Mouse (Mus musculus): ENCODE results near the gene Gm20518.

Gm20518 gene

DNA sequence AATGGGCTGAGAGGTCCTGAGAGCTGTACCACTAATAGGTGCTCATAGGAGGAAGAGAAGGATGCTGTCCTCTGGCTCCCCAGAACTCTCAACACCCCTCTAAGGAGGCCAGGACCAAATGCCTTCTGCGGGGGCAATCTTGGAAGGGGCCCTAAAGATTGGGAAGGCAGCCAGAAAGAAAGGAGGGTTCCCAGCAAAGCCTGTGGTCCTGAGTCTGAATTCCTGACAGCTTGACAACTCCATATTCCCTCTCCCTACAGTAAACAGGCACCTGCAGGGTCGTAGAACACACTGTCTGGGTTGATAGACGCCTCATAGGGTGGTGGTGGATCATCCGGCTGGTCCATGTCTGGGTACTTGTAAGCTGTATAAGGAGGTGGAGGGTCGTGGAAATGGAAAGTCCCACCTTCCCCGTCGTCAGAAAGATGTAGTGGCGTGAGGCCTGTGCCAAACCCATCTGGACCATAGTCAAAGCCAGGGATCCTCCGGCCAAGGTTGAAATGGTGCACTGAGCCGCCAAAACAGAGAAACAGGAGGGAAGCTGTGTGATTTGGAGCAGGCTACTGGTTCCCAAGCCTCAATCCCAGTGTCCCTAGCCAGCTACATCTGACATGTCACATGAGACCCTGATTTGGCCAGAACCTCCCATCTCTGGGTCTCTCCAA, 47.6 kb downstream of the Gm20518 start:
- in situ Hi-C loops (cut with MboI, MseI): no loop called here

DNA sequence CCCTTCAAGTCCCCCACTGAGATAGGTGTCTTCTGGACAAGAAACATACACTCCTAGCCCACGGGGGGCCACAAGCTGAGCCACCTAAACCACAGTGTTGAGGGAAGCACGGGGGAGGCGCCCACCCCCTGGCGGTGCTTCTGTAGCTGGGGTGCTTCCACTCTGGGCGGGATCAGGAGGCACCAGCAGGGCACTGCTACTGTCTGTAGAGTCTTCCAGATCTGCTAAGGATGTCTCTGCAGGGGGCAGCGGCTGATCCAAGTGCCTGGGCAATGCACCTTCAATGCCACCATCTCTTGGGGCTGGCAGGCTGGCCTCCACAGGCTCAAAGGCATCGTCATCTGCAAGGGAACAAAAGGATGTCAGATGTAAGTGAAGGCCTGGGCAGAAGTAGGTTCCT, 49.0 kb downstream of the Gm20518 start:
- in situ Hi-C loops (cut with MboI, MseI): no loop called here

DNA sequence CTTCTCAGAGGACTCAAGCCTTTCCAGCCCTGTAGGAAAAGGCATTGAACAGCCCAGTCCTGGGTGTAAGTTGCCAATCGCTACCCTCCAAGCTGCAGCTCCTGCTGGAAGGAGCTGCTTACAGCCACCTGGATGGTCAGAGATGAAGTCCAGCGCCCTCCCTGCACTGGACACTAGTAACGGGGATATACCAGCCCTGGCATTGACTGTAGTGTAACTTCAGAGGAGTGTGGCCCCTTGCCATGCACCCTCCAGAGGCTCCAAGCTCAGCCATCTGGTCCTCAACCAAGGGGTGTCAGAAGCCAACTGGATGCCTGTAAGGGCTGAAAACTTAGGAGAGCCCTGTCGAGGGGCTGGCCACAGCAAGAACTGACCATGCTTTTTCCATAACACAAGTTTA, 51.5 kb downstream of the Gm20518 start:
- in situ Hi-C loops (cut with MboI, MseI): no loop called here

GRCm38 (mm10) chr16:17838051-17838450, 53.4 kb downstream of the Gm20518 start, which contains the start of gene Car15:
TSS of gene Car15 (minus strand) at chr16:17838364.
- in situ Hi-C loops (cut with MboI, MseI): no loop called here

DNA sequence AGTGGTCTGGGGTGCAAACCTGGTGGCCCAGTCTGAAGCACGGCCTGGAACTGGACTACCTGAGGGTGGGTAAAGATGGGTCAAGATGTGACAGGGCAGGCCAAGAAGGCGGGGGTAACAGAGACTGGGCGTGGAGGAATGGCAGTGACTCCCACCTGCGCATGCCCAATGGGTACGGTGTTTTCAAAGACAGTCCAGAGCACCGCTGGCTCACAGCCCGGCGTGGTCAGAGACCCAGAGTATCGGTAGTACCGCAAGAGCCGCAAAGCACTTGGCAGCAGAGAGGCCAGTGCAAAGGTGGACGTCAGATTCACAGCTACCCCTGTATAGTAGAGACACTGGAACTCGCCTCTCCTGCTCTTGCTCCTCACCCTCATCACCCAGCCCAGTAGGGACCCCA, 56.0 kb downstream of the Gm20518 start:
- in situ Hi-C loops (cut with MboI, MseI): no loop called here

GRCm38 (mm10) chr16:17834543-17834942, 56.9 kb downstream of the Gm20518 start:
- in situ Hi-C loops (cut with MboI, MseI): no loop called here

DNA sequence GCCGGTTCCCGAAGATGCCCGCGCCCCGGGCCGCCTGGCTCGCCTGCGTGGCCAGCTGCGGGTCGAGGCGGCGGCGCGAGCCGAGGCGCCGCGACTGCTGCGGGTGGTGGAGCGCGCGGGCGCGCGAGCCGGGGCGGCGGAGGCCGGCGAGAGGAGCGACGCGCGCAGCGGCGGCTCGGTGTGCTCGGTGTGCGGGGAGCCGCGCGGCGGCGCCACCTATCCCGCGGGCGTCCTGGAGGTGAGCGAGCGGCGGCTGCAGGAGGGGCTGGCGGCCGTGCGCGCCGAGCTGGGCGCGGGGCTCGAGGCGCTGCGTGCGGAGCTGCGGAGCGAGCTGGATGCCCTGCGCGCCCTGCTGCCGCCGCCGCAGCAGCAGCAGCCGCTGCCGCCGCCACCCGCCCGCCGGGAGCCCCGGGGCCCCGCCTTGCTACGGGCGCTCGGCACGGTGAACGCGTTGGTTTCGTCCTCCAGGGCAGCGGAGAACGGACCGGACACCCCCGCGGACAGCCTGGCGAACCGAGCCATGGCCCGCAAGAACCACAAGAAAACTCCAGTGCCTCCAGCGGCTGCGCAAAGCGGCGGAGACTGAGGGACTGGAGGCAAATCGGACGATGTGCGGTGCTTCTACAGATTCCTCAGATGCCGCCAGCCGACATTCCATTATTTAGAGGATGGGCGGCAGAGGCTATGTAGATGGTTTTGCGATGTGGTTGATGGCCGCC, 57.6 kb downstream of the Gm20518 start:
- in situ Hi-C loops (cut with MboI, MseI): no loop called here

DNA sequence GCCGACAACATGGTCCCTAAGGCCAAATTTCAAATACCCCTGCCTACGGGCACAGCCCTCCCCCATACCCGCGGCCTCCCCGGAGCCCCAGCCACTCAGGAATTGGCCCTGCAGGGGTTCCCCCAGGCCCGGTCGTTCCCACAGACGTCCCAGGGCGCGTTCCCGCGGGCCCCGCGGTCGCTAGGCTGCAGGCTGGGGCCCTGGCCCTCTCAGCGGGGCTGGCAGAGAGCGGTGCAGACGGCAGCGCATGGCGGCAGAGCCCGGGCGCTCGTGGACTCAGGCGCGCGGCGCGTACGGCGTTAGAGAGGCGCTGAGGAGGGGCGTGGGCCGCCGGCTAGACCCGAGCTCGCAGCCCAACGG, 58.2 kb downstream of the Gm20518 start:
- in situ Hi-C loops (cut with MboI, MseI): no loop called here

DNA sequence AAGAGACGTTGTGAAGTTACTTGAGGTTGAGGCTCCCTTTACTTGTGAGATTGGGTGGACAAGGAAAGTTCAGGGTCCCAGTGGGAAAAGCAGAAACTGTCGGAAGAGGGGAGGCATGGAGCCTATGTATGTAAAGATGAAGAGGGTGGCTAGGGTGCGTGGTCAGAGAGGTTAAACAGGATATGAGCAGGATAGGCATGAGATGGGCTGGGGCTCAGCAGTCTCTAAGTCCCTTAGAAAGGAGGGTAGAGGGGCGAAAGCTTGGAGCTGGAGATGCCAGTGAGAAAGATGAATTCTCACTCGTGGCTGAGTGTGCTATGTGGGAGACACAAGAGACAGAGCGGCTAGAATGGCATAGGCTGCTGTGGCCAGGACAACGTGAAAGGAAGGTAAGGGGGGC, 58.6 kb downstream of the Gm20518 start, which contains the start of gene B830017H08Rik:
Gene B830017H08Rik, plus strand, starts transcription at position 301 of the 400 bp plus-strand sequence.
- in situ Hi-C loops (cut with MboI, MseI): no loop called here

- in situ Hi-C loops (cut with MboI, MseI): no loop called here
These were observed 59.7 kb downstream of the Gm20518 start for GRCm38 (mm10) chr16:17831781-17832180.

- in situ Hi-C loops (cut with MboI, MseI): no loop called here
These were observed 60.9 kb downstream of the Gm20518 start for GRCm38 (mm10) chr16:17830385-17831178.

- in situ Hi-C loops (cut with MboI, MseI): no loop called here
These were observed 62.6 kb downstream of the Gm20518 start for GRCm38 (mm10) chr16:17828867-17829266.

GRCm38 (mm10) chr16:17828229-17828628, 63.2 kb downstream of the Gm20518 start:
- in situ Hi-C loops (cut with MboI, MseI): no loop called here

GRCm38 (mm10) chr16:17826500-17826899, 65.0 kb downstream of the Gm20518 start:
- in situ Hi-C loops (cut with MboI, MseI): no loop called here

- in situ Hi-C loops (cut with MboI, MseI): loop anchor here (10.0 kb wide), 1 partner anchor 1118 kb away; no protein-coding TSS in a partner anchor
These were observed 74.9 kb downstream of the Gm20518 start for GRCm38 (mm10) chr16:17816528-17816927.

DNA sequence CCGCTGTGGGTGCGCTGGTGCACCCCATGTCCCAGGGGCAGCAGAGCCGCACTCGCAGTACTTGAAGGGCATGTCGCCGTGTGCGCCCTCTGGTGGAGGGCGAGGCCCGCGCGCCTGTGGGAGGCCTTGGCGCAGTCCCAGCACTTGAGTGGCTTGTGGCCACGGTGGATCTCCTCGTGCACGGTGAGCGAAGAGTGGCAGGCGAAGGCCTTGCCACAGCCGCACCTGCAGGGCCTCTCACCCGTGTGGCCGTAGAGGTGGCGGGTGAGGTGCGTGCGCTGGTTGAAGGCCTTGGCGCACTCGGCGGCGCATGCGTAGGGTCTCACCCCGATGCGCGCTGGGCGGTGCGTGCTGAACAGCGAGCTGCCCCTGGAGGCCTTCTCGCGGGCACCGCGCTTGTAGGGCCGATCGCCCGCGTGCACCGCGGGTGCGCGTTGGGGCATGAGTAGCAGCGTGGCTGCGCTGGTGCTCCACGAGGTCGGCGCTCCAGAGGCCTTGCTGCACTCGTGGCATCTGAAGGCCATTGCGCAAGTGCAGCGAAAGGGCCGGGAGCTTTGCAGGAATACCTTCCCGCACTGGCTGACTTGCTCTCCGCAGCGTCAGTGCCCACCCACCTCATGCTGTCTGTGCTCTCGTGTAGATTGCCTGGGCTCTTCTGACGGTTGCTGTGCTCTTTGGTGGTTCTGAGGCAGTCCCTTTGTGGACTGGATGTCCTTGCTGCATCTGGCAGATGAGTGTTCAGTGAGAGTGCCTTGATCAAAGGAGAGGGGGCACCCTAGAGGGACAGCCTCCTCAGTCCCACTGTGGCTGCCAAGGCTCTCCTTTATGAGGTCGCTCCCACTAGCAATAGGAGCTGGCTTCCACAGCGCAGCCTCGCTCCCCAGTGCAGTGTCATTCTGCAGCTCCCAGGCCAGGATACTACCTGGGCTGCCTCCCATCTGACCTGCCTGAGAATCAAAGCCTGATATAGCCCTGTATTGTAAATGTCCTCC, 75.8 kb downstream of the Gm20518 start:
- in situ Hi-C loops (cut with MboI, MseI): loop anchor here (10.0 kb wide), 1 partner anchor 1119 kb away; no protein-coding TSS in a partner anchor

GRCm38 (mm10) chr16:17813173-17813572, 78.3 kb downstream of the Gm20518 start:
- in situ Hi-C loops (cut with MboI, MseI): loop anchor here (10.0 kb wide), 1 partner anchor 1122 kb away; no protein-coding TSS in a partner anchor

DNA sequence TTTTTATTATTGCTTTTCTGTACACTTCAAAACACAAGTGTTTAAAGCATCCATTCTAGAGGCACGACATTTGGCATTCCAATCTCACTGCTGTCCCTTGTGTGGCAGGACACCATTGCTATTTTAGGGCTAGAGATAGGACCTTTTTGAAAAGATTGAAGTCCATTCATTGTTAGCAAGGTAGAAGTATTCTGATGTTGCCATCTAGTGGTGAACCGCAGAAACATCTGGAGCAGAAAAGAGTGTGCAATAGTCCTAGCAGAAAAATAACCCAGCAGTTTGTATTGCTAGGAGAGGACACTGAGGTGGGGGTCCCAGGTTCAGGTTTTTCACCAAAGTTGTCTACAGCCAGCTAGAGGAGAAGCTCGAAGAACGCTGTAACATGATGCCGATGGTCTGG, 79.4 kb downstream of the Gm20518 start:
- in situ Hi-C loops (cut with MboI, MseI): loop anchor here (10.0 kb wide), 1 partner anchor 1123 kb away; no protein-coding TSS in a partner anchor

- in situ Hi-C loops (cut with MboI, MseI): loop anchor here (10.0 kb wide), 1 partner anchor 1125 kb away; no protein-coding TSS in a partner anchor
These were observed 81.8 kb downstream of the Gm20518 start for GRCm38 (mm10) chr16:17809711-17810110.

- in situ Hi-C loops (cut with MboI, MseI): no loop called here
These were observed 82.3 kb downstream of the Gm20518 start for GRCm38 (mm10) chr16:17809125-17809524.
